Mouse (Mus musculus) lung, postnatal 36 days (tissue): Measurements from ENCODE around the gene Cfdp1.

ENCODE experiments used
- DNase-seq: peaks from one replicate; pipeline ENCODE4 v3.0.0; 2022; ENCODE audit warnings: mixed read lengths

Cfdp1 gene

DNA sequence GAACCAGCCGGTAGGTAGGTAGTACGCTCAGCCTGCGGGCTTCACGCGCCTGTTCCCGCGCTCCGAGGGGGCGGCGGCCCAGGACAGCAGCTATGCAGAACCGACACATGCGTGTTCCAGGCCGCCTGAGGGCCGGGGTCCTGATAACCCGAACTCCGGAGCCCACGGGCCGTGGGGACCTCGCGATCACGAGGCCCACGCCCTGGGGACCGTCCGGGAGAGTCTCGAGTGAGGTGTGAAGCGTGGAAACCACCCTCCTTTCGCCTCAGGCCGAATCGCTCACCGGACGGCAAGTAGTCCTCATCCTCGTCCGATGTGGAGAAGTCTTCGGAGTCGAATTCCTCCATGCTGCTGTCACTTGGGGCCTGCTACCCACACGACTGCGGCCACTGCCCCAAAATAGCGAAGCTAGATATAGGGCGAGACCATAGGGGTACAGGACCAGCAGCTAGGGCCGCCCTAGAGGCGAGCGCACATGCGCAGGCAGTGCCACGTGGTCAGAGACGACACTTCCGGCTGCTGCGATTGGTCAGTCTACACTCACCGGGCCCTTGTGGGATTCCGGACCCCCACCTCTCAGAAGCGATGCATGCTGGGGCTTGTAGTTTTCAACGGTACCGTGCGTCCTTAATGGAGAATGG lies at the start of gene Cfdp1:
Gene Cfdp1, minus strand, starts transcription at position 431 of the 641 bp plus-strand sequence.
- DNase-seq: peak; percentile 99

DNA sequence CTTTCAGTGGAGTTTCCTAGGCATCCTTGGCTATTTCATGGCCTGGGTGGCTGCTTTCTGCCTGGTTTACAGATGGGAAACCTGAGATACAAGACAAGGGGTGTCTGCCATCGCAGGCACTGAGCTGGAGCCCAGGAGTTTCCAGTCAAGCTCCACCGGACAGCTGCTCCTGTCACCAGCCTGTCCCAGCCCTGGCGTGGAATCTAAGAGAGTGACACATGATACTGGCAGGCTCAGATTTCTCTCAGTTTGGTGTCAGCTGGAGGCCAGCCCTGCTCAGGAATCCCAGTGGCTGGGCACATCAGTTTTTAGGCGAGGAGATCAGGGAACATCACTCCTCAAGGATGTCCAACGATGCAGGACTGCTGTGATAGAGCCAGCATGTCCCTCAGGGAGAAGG lies 48.0 kb upstream of the Cfdp1 start:
- no peak for DNase-seq

DNA sequence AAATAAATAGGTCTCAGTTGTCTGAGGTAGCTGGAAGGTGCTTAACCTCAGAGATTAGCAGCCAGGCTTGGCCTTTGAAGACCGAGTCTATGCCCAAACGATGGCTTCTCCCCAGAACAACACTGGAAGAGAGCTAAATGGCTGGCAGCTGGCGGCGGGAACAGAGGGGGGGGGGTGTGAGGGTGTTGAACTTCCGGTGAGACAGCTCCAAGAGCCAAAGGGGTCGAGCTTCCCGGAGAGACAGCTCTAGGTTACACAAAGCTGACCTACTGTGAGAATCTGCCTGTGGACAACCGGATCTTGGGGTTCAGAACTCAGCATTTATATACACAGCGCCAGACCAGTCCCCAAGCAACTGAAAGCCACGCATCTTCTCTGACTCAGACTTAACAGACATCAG lies 44.5 kb upstream of the Cfdp1 start:
- DNase-seq: no peak

DNA sequence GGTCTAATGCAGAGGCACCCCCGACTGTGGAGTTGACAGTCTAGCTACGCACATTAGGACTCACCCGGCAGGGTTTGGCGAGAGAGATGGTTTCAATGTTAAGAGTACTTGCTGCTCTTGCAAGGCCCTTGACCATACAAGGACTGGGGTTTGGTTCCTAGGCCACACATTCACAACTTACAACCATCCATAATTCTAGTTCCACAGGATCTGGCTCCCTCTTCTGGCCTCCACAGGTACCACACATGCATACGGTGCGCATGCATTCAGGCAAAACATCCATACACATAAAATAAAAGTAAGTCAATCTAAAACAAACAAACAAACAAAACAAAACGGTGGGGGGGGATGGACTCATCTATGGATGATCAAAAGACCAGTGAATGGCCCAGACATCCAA lies 40.9 kb upstream of the Cfdp1 start:
- no peak for DNase-seq

DNA sequence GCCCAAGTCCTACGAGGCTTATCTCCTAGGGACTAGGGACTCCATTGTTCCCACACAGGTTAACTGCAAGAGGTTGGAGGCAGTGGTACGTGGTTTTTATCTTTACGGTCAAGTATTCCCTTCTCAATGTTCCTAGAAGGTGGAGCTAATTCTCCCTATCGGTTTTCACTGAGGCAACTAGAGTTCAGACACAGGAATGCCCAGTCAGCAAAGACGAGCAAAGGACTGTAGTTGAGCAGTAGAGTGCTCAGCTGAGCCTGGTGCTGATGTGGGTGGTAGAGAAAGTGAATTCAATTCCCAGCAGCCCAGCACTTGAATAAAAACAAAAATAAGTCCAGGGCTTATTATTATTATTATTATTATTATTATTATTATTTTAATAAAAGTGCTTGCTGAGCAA lies 38.5 kb upstream of the Cfdp1 start:
- no peak for DNase-seq

DNA sequence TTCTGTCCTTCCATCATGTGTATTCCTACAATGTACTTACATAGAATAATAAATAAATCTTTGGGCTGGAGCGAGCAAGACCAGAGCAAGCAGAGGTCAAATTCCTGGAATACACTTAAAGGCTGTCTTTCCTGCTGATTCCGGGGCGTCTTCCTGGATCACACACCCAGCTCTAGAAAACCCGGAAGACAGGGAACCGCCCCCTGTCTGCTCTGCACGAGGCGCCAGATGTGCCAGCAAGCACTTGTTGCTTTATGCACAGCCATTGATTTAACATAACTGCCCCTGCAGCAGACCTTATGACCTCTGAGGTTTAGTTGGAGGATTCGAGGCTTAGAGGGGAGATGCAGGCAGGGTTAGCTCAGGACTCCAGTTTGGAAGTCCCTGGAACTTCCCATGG lies 37.9 kb upstream of the Cfdp1 start:
- no peak for DNase-seq

DNA sequence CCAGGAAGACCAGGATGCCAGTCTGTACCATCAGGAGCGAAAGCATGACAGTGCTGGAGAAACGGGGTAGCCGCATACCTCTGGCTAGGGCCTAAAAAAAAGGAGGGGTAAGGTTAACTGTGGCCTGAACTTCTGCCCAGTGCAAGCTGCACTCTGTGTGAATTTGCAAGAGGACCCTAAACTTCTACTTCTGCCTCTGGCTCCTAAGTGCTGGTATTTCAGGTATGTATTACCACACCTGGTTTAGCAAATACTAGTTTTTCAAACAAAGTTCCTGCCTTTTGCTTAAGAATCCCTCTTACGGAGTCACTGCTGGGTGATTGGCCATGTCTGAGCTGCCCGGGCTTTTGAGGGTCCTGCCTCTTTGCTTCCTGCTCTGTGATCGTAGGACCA lies 36.8 kb upstream of the Cfdp1 start:
- DNase-seq: no peak

DNA sequence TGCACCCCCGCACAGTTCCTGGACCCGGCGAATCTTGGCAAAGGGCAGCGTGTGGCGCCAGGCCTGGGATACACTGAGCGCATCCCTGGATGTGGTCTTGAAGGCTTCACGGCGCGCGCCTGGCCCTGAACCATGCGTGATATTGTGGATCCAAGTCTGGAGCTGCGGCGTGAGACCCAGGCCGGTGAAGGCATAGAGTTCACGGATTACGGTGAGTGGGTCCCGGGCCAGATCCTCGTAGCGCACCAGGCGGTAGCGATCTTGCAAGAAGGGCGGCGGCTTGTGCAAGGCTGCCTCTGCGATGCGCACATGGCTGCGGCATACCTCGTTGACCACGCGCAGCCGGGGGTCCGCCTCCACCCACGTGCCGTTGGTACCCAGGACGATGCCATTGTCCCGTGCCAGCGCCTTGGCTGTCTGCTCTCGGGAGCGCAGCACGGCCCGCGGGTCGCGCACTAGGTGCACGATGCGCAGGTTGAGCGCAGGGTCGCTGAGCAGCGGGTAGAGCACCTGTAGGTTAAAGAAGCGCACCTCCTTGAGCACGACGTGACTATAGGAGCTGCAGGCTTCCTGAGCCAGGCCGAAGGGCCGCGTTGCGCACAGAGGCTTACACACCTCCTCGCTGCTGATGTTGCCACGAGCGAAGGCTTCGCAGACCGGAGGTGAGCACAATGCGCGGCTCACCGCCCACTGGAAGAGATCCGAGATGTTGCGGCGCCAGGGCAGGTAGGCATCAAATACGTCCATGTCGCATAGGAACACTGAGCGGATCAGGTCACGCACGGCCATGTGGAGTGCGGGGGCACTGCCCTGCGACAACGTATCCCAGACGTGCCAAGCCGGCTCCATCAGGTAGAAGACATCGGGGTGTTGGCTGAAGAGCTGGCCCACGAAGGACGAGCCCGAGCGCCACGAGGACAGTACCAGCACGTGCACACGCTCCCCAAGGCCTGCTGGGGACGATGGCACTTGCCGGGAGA lies 36.1 kb upstream of the Cfdp1 start:
- DNase-seq: no peak

DNA sequence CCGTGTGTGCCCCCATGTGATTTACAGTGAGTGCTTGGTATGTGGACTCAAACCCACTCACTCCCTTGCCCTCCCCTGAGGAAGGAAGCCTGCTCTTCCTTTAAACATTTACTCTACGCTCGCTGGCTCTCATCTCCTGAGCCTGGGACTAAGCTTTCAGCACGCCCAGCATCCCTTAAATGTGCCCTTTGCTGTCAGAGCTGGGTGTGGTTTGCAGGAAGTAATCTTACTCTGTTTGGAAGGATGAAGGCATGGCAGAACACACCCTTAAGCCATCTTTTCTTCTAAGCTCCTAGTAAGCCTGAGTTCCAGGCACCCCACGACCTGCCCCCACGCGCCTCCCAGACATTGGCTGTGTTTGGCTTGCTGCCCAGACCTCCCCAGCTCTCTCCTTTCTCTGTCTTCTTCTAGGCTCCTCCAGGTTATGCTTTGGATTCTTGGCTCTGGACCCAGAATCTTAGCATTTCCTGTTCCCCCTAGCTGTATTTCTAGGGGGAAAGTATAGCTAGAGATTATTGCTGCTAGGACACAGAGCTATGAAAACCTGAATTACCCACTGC lies 34.1 kb upstream of the Cfdp1 start:
- DNase-seq: no peak

DNA sequence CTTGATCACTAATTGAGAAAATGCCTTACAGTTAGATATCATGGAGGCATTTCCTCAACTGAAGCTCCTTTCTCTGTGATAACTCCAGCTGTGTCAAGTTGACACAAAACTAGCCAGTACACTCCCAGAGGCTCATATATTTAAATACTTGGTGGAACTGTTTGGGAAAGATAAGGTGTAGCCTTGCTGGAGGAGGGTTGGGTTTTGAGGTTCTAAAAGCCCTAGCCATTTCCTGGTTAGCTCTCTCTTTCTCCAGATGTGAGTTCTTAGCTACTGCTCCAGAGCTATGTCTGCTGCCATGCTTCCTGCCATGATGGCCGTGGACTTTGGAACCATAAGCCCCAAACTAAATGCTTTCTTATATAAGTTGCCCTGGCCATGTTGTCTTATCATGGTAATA lies 33.4 kb upstream of the Cfdp1 start:
- DNase-seq: no peak

DNA sequence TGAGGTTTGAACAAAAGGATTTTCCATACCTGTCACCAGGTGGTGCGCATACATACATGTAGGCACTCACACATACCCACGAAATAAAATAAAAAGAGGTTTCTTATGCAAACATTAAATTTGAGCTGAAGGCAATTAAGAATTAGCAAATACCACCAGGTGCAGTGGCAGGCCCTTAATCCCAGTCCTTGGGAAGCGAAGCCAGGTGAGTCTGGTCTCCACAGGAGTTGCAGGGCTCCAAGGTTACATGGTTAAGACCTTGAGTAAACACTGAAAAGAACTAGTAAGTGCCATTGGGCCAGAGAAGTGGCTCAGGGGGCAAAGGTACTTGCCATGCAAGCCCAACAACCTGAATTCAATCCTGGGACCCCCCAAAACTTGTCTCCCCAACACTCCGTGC lies 29.5 kb upstream of the Cfdp1 start:
- peak; percentile 39 for DNase-seq

DNA sequence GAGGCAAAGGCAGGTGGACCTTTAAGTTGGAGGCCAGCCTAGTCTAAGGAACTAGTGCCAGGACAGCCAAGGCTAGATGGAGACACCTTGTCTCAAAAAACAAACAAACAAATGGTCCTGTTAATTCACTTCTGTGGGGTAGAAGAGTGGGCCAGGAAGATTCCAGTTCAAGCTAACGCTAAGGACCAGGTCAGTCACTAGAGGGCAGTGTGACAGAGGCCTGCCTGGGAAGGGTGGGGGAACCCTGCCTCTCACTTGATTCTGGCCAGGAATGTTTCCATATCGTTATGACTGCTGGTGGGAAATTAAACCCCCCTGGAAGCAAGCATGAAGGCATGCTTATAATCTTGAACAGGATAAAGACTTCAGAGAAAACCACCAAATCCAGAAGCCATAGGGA lies 27.5 kb upstream of the Cfdp1 start:
- peak; percentile 64 for DNase-seq

DNA sequence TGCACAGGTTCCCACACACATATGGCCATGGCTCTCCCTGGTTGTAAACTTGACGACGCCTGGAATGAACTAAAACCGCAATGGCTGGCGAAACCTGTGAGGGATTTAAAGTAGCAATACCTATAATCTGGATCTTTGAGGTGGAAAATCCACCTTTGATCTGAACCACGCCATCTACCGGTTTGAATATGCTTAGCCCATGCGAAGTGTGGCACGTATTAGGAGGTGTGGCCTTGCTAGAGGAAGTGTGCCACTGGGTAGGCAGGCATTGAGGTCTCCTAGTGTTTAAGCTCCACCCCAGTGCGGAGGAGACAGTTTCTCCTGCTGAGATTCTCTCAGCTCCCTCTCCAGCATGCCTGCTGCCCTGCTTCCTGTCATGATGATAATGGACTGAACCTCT lies 23.6 kb upstream of the Cfdp1 start:
- no peak for DNase-seq

DNA sequence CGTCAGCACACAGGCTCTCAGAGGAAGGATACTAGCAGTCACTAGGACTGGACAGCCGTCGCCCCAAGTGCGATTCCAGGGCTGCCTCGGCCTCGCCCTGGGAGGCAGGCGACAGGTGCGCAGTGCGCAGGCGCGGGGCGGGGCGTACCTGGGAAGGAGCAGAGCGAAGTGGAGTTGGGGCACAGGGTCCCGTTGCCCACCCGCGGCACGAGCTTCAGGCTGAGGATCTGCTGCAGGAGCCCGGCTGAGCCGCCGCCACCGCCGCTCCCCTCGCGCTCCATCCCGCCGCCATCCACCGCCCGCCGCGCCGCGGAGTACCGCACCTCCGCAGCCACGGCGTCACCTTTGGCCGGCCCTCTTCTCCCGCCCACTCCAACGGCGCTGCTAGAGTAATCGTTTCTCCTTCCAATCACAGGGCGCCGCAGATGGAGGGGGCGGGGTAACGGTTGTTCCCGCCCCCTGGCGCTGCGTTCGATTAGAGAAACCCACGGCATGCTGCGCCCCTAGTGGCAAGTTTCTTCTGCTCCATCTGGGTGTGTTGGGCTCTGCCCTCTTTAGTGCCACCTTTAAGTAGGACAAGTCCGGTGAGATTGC lies 22.4 kb upstream of the Cfdp1 start, which contains the start of gene Tmem170:
Gene Tmem170, minus strand, starts transcription at position 396 of the 594 bp plus-strand sequence.
- peak; percentile 100 for DNase-seq

DNA sequence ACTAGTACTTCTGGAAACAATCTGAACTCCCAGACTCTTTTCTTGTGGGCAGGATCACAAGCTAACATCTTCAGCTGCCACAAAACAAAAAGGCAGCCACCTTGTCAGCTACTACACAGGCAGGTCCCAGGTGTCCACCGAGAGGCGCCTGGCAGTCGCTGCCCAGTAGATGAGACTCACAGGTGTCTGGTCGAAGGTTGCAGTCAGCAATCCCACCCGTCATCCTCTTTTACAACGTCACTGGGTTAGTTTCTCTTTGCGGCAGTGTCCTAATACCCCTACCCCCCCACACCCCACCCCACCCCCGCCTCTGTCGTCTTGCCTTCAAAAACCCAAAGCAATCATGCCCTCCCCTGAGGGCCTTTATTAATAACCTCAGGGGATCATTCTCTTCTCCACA lies 21.7 kb upstream of the Cfdp1 start:
- DNase-seq: no peak

DNA sequence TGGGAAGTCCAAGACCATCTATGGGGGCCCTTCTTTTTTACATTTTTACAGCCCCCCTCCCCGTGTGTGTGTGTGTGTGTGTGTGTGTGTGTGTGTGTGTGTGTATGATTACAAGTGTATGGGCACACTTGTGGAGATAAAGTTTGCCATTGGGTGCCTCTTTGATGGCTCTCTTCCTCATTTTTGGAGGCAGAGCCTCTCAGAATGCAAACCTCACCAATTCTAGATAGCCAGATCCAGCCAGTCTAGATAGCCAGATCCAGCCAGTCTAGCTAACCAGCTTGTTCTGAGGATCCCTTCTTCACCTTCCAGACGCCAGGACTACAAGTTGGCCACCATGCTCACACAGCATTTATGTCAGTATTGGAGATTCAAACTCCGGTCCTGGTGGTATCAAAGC lies 17.2 kb upstream of the Cfdp1 start:
- no peak for DNase-seq

DNA sequence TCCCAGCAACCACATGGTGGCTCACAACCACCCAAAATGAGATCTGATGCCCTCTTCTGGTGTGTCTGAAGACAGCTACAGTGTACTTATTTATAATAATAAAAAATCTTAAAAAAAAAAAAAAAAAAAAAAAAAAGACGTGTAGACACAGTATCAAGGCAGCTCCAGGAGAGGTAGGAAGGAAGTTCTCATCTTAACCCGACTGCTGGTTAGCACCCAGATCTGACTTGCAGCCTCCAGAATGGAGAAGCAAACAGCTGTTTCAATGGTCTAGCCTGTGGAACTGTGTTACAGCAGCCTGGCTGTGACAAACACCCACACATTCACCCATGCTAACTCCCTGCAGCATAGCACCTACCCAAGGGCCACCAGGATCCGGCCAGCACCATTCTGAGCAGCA lies 16.3 kb upstream of the Cfdp1 start:
- DNase-seq: no peak

DNA sequence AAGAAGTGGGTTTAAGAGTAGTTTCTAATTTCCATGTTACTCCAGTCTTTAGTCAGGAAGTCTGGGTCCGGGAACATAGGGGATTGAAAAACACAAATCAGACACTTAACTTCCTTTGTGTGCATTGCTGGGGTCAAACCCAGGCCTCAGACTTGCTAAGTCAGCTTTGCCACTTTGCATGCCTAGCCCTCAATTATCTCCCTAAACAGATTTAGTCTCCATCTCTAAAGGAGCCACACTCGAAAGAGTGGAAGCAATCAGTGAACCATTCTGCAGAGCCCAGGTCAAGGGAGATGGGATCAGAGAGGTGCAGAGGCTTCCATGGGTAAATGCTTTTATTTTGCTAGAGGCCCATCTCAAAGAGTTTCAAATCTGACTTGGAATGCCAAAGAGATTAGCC lies 14.6 kb upstream of the Cfdp1 start:
- DNase-seq: no peak

DNA sequence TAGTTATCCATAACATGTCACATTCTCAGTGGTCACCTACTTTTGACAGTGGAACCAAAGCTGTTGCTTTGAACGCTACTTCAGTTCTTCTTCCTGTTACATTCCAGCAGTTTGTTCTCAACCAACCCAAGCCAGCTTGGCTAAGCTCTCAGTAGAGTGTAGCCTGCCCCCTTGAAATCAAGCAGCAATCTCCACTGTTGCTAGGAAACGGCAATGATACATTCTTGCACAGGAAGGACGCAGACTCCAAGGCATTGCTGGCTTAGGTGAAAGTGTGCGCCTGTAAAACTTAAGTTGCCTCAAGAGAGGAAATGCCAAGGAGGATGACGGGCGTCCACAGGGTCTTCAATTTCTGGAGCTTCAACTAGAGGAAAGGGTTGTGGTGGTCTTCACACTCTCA lies 11.8 kb upstream of the Cfdp1 start:
- DNase-seq: peak; percentile 73

DNA sequence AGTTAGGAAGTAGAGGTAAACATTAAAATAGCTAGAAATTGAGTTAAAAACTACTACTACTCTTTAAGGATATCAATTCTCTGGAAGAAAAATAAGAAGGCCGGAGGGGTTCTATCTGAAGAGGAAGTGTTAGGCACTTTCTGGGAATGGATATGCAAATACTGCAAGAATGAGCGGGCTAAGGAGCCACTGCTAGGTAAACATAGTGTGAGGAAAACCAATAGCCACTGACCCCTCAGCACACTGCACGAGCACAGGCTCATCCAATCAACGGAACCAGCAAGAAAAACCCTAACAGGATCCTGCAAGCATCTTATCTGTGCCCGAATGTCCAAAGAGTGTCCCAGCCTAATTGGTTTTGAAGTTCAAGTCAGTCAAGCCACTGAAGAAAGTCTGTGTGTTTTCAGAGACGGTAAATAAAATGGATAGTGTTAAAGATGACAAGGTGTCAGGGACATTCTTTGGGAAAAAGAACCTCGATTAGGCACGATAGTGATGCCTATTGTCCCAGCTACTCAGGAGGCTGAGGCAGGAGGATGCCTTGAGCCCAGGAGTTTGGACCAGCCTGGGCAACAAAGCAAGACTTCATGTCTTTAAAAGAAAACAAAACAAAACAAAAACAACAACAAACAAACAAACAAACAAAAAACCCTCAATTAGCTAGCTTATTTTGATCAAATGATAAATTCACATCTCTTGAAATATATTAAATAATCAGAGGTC lies 11.2 kb upstream of the Cfdp1 start:
- DNase-seq: no peak

DNA sequence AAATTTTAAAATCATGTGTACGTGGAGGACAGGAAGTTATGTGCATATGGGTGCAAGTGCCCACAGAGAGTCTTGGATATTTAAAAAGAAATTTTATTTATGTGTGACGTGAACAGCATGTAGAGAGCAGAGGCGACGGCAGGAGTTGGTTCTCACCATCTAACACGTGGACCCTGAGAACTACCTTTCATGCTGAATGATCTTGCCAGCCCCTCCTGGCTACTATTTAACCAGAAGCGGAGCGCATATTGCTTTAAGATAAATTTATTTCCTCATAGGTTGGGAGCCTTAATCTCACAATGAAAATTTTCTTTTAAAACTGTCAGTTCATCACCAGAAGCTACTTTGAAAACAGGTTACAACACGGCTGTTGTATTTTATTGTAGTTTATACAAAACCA lies 10.6 kb upstream of the Cfdp1 start:
- DNase-seq: no peak

DNA sequence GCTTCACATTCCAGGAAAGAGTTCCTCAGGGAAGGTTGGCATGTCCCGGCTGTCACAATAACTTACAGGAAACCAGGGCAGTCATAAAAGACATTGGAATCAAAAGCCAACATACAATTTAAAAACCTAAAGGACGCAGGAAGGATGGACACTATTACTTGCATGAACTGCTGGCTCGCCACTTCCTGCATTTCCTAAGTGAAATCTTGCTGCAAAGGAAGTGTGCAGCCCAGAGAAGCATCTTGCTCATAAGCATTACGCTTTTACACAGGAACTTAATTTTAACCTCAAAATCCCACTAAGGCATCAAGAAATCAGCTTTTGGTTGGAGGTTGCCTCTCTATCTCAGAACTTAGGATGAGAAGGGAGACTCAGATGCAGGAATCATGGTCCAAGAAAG lies 9.2 kb upstream of the Cfdp1 start:
- no peak for DNase-seq

DNA sequence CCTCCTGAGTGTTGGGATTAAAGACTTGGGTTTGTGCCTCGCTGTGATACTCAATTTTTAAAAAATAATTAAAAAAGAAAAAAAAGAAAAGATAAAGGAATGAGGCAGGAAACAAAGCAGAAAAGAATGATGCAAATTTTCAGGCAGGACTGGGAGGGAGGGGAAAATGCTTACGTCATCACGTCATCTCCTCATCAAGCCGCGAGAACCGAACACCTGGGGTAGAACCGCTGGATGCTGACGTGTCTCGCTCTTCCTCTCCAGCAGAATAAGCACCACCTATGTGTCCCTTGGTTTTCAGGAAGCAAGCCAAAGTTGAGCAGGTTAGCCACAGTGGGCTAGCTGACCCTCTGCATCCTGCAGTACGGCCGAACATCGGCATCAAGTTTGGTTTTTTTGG lies 1.9 kb upstream of the Cfdp1 start:
- DNase-seq: no peak
